Mouse (Mus musculus) bone marrow macrophage, adult 2 months (primary cell): ENCODE data around the gene Ikbip.

Experiments
- CTCF ChIP-seq: IDR thresholded peaks from 2 replicates; pipeline ENCODE4 v1.5.1; 2012; ENCODE audit warnings: low read depth, mild to moderate bottlenecking, low read length, moderate library complexity
- POLR2A ChIP-seq: IDR thresholded peaks from 2 replicates; pipeline ENCODE4 v1.6.1; 2012; ENCODE audit warnings: mild to moderate bottlenecking, low read depth, low read length, borderline replicate concordance

GRCm38 (mm10) chr10:91076667-91077066 is 6.1 kb upstream of the Ikbip start:
- TF ChIP-seq CTCF (no peak), POLR2A (no peak)
